Mouse (Mus musculus) lung, adult 18-20 months (tissue): ENCODE results near the gene Gpm6b.

ENCODE experiments used
- DNase-seq, 2 experiments: peaks; one replicate each; pipeline ENCODE4 v3.0.0; 2022; ENCODE audit warnings: mixed read lengths in 2 of 2

Gene Gpm6b

DNA sequence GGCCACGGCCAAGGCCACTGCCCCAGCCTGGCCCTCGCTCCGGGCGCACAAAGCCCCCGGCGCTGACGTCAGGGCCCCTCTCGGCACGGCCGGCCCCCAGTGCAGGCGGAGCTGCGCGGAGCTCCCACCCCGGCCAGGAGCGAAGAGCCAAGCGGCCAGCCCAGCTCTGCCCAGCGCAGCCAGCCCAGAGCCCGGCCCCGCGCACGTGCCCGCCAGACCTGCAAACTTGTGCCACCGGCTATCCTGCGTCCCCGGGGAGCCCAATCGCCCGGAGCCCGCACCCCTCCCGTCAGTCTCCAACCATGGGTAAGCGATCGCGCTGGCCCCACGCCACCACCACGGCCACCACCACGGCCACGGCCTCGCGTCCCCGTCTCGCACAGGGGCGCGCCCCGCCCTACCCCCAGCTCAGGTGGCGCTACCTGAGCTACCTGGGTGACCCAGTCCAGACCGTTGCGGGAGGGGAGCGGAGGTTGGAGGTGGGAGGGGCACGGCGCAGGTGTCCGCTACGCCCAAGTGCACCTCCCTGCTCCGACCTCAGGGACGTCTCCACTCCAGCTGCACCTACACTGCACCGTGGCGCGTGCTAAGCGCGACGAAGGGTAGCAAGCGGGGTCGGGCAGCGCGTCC, at the start of gene Gpm6b:
Gene Gpm6b (plus strand): TSS at position 81 of the 630 bp plus-strand sequence.
- DNase-seq = peak; percentile 22 to 47

DNA sequence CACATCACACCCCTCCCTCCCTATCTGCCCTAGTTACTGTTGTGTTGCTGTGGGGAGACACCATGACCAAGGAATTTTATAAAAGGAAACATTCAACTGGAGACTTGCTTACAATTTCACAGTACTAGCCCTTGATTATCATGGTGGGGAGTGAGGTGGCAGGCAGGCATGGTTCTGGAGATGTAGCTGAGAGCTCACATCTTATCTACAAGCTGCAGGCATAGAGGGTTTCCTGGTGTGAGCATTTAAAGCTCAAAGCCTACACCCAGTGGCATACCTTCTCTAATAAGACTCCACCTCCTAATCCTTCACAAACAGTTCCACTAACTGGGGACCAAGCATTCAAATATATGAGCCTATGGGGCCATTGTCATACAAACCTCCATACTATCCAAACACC, 42.4 kb upstream of the Gpm6b start:
- no peak for DNase-seq

DNA sequence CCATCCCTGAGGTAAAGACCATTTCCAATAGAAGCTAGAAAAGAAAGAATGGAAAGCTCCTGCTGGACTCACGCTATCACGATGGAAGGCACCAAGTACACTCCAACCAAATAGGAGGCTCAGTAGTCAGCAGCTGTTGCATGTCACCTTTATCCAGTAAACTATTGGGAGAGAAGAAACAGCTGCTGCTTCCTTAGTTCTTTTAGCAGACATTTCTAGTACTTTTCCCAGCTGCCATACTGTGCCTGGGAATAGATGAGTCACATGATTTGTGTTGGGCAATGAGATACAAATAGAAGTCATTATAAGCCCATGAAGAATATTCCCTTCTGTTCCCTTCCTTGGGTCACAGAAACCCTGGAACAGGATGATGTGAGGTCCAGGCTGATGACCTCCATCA, 40.4 kb upstream of the Gpm6b start:
- peak in 1 of 2 experiments; percentile 9 for DNase-seq

DNA sequence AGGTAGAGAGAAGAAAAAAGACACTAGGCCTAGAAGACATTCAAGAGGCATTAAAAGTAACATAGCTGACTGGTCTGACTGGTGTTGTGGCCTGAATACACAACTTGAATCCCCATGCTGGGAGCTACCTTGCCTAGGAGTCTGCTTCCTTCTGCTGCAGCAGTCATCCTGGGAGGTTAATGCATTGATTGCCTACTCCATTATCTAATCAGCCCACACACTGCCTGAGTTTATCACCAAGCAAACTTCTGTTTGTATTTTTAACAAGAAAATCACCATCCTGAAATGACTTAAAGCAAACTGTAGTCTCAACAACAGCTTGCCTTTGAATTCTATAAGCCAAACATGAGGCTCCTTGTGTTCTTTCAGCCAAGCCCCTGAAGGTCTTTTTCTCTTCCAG, 38.9 kb upstream of the Gpm6b start:
- no peak for DNase-seq

DNA sequence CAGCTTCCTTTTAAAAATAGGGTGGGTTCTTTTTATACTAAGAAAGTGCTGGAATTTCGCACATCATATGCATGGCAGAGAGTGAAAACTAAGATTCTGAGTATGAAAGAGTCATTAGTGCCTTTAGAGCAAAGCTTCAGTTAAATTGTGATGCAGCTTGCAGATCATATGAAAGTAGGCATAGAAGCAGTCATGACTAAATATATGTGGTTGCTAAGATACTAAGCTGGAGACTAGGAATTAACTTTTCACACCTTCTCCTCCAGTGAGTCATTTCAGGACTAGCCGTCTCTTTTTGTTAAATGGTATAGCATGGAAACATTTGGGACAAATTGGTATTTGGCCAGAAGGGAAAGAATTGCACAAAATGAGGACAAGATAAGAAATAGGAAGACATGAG, 24.1 kb upstream of the Gpm6b start:
- no peak for DNase-seq

DNA sequence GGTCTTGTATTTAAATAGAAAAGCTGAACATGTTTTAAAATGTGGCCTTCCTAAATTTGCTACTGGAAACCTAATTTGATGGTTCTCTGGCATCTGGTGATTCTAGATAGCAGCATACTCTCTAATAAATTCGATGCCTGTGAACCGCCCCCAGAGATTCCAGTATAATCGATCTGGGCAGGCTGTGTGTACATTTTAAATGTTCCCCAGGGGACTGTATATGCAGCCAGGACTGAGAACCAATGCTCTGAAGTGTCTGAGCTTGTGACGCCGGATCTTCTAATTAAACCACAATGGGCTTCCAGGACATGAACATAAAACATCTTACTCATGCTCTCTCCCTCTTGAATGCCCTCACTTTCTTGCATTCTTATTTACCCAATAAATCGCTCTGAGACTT, 22.5 kb upstream of the Gpm6b start:
- no peak for DNase-seq

DNA sequence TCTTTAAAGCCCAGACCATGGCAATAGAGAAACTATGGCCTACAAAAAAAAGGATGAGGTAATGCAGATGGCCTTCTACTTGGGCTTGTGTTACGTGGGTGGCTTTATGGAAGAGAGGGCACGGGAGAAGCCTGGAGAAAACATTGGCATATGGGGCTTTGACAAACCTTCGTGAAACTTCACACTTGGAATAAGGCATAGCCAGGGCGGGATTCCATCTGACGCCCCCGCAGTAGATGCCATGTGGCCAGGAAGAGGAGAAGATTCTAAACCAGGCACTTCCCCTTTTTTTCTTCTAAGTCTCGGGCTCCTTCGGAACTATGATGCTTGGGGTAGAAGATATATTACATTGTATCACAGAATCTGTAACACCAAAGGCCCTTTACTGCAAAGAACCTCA, 22.0 kb upstream of the Gpm6b start:
- no peak for DNase-seq

DNA sequence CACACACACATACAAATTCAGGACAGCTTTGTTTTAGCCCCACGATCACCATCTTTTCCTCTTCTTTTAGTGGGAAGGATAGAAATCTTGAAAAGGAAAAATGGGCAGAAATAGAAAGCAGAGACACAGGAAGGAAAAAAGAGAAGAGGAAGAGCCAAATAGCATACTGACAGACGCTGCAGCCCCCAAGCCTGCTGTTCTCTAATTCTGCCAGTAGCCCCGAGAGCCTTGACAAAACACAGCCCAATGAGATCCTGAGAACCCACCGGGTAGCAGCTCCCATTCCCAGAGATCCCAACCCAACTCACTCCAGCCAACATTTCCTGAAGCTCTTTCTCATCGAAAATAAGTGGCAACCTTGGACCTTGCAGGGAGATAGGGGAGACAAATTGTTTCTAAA, 19.4 kb upstream of the Gpm6b start:
- DNase-seq = no peak

DNA sequence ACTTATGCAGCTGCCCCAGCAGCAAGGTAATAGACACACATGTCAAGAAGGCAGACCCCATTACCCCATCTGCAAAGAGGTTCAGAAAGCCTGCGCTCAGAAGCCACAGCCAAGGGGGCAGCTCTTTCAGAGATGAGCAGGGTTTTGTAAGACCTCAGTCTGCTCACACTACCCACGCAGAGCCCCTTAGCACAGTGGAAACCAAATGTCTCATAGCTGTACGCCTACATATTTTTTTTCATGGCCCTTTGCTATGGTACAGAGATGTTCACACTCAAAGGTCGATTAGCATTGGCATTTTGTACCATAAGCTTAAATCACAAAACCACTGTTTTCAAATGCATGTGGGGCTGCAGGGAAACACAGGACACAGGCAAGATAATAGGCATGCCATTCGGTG, 11.9 kb upstream of the Gpm6b start:
- DNase-seq = no peak

DNA sequence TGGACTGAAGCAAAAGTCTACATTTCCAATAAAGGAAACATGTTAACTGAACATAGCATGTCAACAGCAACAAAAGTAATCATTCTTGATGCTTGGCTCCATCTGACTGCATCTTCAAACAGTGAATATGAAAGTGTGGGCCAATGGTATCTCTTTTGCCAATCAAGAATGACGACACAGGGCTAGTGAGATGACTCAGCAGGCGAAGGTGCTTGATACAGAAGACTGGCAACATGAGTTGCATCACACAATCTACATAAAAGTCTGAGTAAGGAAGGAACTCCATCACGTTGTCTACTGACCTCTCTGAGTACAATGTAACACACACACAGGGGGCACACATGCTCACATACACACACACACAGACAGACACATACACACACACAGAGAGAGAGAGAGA, 9.0 kb upstream of the Gpm6b start:
- no peak for DNase-seq

DNA sequence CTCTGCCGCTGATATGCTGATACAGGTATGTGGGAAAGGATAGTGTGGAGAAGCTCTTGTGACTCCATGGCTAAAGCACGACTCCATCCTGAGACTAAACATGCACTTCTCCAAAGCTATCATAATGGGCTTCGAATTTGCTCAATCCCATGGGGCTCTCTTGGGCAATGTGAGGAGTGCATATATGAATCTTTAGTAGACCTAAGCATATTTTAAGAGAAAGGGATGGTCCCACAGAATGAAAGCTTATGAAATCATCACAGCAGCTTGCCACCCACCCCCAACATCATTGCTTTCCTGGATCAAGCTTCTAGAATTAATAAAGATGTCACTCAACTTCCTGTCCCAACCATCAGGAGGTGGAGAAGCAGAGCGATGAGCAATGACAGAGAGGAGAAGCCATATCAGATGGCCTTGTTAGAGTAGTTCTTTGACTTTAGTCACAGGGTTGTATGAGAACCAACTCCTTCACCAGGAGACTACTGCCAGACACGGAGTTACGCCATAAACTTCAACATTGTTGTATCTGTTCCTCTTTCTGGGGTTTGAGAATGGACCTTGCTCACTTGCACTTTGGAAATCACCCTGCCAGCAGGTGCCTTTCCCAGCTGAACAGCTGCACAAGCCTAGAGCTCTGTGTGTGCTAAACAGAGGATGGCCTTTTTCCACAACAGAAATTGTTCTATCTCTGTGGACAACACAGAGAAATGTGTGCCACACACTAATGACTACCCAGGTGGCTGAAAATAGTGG, 8.0 kb upstream of the Gpm6b start:
- DNase-seq = no peak

DNA sequence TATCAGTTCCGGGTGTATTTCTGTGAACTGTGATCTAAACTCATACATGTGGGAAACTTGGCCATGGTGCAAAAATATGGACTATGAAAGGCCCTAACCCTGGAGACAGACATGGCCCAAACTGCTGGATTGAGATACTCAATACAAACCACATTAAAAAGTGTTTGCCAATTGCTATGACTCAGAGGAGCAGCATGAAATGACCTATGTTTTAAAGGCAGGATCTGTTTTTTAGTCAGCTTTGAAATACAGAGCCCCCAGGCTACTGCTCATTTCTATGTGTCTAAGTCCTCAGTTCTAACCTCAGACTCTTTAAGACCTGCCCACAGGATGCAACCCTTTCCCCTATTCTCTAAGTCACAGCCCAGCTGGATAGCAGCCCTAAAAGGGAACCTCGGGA, 2.6 kb upstream of the Gpm6b start:
- no peak for DNase-seq

DNA sequence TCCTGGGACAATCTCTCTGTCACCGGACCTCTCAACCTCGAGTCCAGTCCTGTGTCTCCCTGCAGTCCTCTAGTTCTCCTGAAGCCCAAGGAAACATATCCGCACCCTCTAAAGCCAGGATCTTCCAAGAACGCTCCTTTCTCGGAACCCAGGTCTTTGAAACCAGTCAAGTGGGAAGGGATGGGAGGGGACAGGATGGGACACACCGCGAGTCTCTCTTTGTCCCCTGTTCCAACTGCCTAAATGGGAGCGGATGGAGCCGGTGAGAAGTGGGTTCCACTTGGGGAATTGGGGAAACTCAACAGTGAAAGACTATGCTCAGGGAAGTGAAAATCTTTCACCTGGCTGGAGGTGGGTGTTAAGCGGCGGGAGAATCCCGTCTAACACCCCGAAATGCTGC, 809 bp downstream of the Gpm6b start:
- no peak for DNase-seq

DNA sequence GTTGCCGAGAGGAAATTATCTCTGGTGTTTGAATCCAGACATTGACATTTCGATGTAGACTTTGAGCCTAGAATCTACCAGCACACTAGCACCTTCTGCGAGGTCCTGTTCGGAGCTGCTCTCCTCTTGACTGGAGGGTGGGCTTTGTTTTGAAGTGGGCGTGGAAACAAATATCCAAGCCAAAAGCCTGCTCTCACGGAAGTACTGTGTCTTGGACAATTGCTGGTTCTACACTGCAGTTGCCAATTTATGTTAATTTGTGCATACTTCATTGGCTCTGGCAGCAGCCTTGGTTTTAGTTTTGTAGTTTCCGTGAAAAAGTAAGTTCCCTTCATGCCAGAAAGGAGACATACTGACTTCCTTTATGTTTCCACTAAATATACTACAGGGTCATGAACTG, 2.0 kb downstream of the Gpm6b start:
- DNase-seq = no peak

DNA sequence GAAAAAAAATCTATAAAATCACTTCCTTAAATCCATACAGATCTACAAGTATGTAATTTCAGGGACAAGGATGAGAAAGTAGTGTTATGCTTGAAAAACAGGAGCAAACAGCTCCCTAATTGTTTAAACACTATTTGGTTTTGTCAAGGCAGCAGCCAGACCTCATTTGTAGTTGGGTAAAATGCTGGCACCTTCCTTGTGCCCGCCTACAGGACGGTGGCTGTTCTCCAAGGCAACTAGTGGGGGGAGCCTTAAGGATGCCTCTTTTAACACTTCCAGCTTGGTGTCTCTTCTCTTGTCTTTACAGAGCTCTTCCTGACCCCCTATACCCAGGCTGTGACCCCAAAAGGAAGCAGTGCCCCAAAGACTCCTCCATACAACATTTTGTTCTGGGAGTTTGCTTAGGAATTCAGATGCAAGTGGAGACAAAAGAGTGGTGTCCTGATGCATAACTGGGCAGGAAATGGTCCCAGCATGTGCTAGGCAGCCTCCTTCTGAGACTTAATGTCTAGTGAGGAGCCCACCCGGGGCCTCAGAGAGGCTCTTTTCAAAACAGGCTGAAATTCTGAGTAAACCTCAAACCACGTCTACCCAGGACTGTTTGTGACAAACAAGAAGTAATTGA, 4.7 kb downstream of the Gpm6b start:
- no peak for DNase-seq

DNA sequence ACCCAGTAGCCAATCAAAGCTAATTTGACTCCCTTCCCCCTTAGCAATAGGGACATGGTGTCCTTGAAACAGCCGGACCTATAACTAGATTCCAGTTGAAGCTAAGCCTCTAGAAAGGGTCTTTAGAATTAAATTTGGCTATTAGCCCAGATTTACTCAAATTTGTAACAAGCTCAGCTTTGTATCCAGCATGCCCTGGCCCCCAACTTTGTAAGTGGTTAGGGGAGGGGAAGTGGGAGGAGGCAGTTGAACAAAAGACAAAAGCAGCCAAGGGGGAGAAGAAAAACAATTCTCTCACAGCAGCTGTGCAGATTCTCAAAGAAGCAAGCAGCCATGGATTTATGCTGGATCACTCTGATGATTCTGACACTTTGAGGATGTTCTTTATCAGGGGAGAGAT, 32.8 kb downstream of the Gpm6b start:
- no peak for DNase-seq

DNA sequence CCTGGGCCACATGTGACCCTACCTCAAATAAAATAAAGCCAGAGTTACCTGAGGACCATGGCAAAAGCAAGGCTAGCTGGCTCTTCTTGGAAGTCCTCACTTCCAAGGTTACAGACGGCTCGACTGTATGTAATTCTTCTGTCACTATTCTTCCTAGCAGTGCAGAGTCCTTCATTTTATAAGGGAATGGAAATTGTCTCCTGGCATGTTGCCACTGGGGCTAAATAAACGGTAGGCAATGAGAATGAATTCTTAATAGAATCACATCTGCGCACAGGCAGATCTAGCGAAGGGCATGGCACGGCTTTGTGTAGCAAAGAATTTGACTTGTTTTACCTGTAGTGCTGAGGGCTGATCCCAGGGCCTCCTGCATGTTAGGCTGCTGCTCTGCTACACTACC, 33.9 kb downstream of the Gpm6b start:
- no peak for DNase-seq

DNA sequence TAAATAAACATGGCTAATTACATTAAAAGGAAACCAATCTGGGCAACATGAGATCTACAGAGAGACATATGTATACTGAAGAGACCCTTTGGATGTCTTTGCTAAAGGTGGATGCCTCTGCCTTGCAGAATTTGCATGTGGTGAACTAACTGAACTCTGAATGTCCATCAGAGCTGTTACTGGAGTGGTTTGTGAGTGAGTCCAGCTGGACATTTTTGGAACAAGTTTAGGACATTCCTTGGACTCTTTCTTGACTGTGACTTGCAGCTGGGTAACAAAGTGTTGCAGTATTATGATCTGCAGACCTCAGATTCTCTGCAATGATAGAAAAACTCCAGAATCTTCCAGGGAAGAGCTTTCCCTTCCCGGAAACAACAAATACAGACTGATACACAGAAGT, 41.1 kb downstream of the Gpm6b start:
- DNase-seq = peak in 1 of 2 experiments; percentile 23

DNA sequence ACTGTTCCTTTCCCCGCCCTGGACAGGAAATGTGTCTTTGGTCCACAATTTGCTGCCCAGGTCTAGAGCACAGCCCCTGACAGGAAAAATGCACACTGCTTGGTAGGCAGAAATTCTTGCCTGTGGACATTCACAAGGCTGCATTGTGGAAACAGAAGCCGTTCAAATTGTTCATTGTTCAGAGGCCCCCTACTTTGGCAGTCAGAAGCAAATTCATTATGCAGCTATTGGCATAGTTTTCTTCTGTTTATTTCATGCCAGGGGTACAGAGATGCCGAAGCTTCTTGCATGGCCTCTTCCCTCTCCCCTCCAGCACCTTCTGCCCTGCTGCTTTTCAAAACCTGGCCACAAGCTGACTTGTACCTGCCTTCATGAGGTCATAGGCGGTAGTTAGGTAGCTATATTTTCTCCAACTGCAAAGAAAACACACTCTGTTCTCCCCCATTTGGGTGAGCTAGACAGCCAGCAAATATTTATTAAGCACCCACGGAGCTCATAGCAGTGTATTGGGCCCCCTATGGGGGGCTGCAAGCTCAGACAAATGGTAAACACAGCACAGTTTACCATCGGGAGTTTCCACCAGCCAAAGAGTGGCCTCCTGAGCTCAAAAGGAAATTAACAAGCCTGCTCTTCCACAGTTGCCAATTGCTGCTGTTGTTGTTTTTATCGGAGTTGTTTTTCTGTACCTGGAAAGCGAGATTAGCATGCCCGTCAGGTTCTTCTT, 48.2 kb downstream of the Gpm6b start:
- DNase-seq = no peak

DNA sequence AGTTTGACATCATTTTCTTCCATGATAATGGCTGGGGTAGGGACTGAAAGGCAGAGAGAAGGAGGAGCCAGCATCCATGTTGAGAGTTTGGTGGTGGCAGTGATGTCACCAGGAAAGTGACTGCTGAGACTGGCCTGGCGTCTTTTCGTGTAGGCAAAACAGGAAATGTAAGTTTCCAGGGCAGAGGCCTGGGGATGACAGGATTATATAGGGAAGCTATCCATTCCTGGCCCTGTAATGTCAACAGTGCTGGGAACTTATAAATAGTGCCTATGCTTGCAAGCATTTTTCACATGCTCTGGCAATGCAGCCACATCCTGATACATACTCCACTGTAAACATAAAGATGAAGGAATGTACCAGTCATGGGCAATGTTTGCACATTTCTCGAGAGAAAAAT, 52.6 kb downstream of the Gpm6b start:
- DNase-seq = no peak

DNA sequence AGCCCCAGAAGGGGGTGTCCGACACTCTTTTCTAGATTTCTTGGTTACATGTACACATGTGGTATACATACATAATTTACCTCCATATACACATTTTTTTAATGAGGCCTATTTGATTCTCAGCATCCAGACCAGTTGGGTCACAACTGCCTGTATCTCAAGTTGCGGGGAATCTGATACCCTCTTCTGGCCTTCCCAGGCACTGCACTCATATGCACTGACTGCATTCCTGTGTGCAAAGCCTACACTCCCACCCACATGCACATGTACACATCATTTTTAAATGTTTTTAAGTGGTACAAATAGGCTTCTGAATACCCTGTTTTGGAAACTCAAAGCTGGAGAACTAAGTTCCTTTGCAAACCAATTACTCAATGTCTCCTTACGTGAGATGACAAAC, 54.8 kb downstream of the Gpm6b start:
- no peak for DNase-seq

DNA sequence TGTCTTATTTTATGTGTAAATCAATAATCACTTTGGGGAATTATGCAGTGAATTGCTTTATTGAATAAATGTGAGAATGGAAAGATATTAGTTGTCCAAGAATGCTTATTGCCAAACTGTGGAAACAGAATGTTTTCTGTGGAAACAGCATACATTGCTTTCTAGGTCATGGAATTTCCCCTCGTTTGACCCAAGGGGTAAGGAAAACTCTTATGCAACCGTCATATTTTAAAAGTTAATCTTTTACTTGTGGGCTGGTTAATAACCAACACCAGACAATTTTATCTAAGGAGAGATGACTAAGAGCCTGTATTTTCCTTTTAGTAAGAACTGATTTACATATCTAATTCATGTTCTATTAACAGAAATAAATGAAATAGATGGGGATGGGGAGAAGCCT, 64.1 kb downstream of the Gpm6b start:
- no peak for DNase-seq

DNA sequence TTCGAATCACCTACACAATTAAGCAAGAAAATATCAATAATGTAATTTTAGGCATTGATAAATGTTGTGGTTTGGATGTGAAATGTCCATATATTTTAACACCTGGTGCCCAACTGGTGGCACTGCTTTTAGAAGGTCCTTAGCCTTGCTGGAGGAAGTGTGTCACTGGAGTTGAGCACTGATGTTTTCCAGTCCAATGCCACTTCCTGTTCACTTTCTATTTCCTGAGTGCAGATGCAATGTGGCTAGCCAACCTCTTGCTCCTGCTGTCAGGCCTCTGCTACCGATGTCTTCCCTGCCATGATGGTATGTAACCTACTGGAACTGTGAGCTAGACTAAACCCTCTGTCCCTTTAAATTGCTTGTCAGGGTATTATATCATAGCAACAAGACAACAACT, 65.6 kb downstream of the Gpm6b start:
- DNase-seq = no peak
